Comparison of ENCODE assay signal across 16 mouse cellular contexts in genomic region chr7:112810752-112811151, GRCm38 (mm10).
DNase-seq lines count a peak whose midpoint lies in the region; ATAC-seq and TF ChIP-seq lines count a peak whose summit lies in the region.
"Had no signal": no experiment of that assay in that cellular context is flagged by ENCODE, and none has a peak within 500 bp of the region (broad histone marks: within the 10 kb centered on the region; RNA-seq: fewer than 3 reads in every experiment).

No protein-coding gene starts in this region.

- no peaks in the 10 kb centered on the region for H3K9me3 ChIP-seq in forebrain, embryonic 10.5 days
- H3K9me3 ChIP-seq in forebrain, postnatal 0 days (ENCODE audit: low read length): no peaks in the 10 kb centered on the region
- H3K9me3 ChIP-seq in intestine, embryonic 14.5 days (ENCODE audit: control insufficient read depth, low read length): no peaks in the 10 kb centered on the region
- no peaks in the 10 kb centered on the region for H3K9me3 ChIP-seq in intestine, embryonic 16.5 days (ENCODE audit: control insufficient read depth, low read length)
- no peaks in the 10 kb centered on the region for H3K9me3 ChIP-seq in limb, embryonic 10.5 days (replicated peaks)

- intact Hi-C loops in left cerebral cortex, postnatal 36 days (cut with DNase I): no loop called here

- no peak for DNase-seq in forebrain, embryonic 10.5 days (ENCODE audit: extremely low spot score, low spot score)
- DNase-seq in forebrain, postnatal 0 days: no peak
- DNase-seq in intestine, embryonic 14.5 days (ENCODE audit: low spot score): no peak
- DNase-seq in lung, postnatal 4 days: peak; percentile 32 to 66
- no peak for DNase-seq in lung, postnatal 10 days
- DNase-seq in limb, embryonic 10.5 days (ENCODE audit: low spot score): no peak
- DNase-seq in left cerebral cortex, postnatal 36 days (ENCODE audit: low spot score in 2 of 2): no peak
- DNase-seq: cerebellum, postnatal 10 days; embryo, embryonic 11 days; heart, postnatal 14 days; kidney, postnatal 10 days; liver, postnatal 0 days; thymus, adult 2 months had no signal

- peaks cover 98% of the 10 kb centered on the region for H3K4me1 ChIP-seq in forebrain, embryonic 10.5 days
- H3K4me1 ChIP-seq in forebrain, postnatal 0 days (ENCODE audit: insufficient read depth): peaks cover 6% of the 10 kb centered on the region; the same call in 1 of the 2 replicates
- H3K4me1 ChIP-seq in intestine, embryonic 14.5 days (replicated peaks; ENCODE audit: control insufficient read depth, insufficient read depth, low read length): peaks cover 35% of the 10 kb centered on the region
- H3K4me1 ChIP-seq in intestine, embryonic 16.5 days (ENCODE audit: control insufficient read depth, insufficient read depth, low read length): peaks cover 24% of the 10 kb centered on the region
- H3K4me1 ChIP-seq in limb, embryonic 10.5 days: peaks cover 69% of the 10 kb centered on the region

- H3K36me3 ChIP-seq in forebrain, embryonic 10.5 days (replicated peaks): peaks cover 7% of the 10 kb centered on the region; the same call in 1 of the 2 replicates
- H3K36me3 ChIP-seq in forebrain, postnatal 0 days (ENCODE audit: insufficient read depth): no peaks in the 10 kb centered on the region
- H3K36me3 ChIP-seq in intestine, embryonic 14.5 days (ENCODE audit: control insufficient read depth, insufficient read depth, low read length): no peaks in the 10 kb centered on the region
- no peaks in the 10 kb centered on the region for H3K36me3 ChIP-seq in intestine, embryonic 16.5 days (ENCODE audit: control insufficient read depth, insufficient read depth, low read length)
- H3K36me3 ChIP-seq in limb, embryonic 10.5 days: 0 out of 2 replicates have a peak, but pooled peaks cover 5% of the 10 kb centered on the region

- no peak overlapping the region for H3K4me2 ChIP-seq in forebrain, postnatal 0 days (ENCODE audit: low read depth)
- H3K4me2 ChIP-seq in intestine, embryonic 14.5 days (ENCODE audit: low read length): no peak overlapping the region
- no peak overlapping the region for H3K4me2 ChIP-seq in intestine, embryonic 16.5 days (ENCODE audit: low read depth, low read length)
- H3K4me2 ChIP-seq: heart, embryonic 11.5 days had no signal

- 36% methylated on average over 7 of the region's 7 CpGs for WGBS in forebrain, embryonic 10.5 days
- WGBS in forebrain, postnatal 0 days: 34% methylated on average over 7 of the region's 7 CpGs
- WGBS in intestine, embryonic 14.5 days: 38% methylated on average over 7 of the region's 7 CpGs
- 41% methylated on average over 7 of the region's 7 CpGs for WGBS in intestine, embryonic 16.5 days
- 38% methylated on average over 7 of the region's 7 CpGs for WGBS in limb, embryonic 10.5 days

- no peak for ATAC-seq in forebrain, postnatal 0 days
- ATAC-seq in intestine, embryonic 14.5 days (replicated peaks; ENCODE audit: low FRiP score, low TSS enrichment, low read depth): no peak
- ATAC-seq in intestine, embryonic 16.5 days: no peak
- ATAC-seq: inflammation-experienced regulatory T-cells, adult 6 months; liver, postnatal 0 days had no signal

- no peak for TF ChIP-seq CTCF in forebrain, postnatal 0 days (IDR thresholded peaks at IDR 0.05; ENCODE audit: low read depth)

- H3K27ac ChIP-seq in forebrain, embryonic 10.5 days: peak overlapping the region; percentile 65
- no peak overlapping the region for H3K27ac ChIP-seq in forebrain, postnatal 0 days (ENCODE audit: low read depth, low read length)
- 0 out of 2 replicates have a peak overlapping the region, but pooled peaks have one; percentile 14 for H3K27ac ChIP-seq in intestine, embryonic 14.5 days (ENCODE audit: low read depth)
- no peak overlapping the region; the same call in 1 of the 2 replicates for H3K27ac ChIP-seq in intestine, embryonic 16.5 days (ENCODE audit: low read length)
- 0 out of 2 replicates have a peak overlapping the region, but pooled peaks have one; percentile 7 for H3K27ac ChIP-seq in limb, embryonic 10.5 days

- H3K27me3 ChIP-seq in forebrain, embryonic 10.5 days (ENCODE audit: poor library complexity, severe bottlenecking): no peaks in the 10 kb centered on the region
- H3K27me3 ChIP-seq in forebrain, postnatal 0 days (ENCODE audit: insufficient read depth, low read length): no peaks in the 10 kb centered on the region
- H3K27me3 ChIP-seq in intestine, embryonic 14.5 days (replicated peaks; ENCODE audit: control insufficient read depth, insufficient read depth, low read length): no peaks in the 10 kb centered on the region
- H3K27me3 ChIP-seq in intestine, embryonic 16.5 days (replicated peaks; ENCODE audit: control insufficient read depth, insufficient read depth, low read length): no peaks in the 10 kb centered on the region
- H3K27me3 ChIP-seq in limb, embryonic 10.5 days (ENCODE audit: low read depth, poor library complexity, severe bottlenecking): no peaks in the 10 kb centered on the region

- H3K9ac ChIP-seq in forebrain, postnatal 0 days: no peak overlapping the region
- H3K9ac ChIP-seq in intestine, embryonic 14.5 days (ENCODE audit: low read length): no peak overlapping the region
- no peak overlapping the region for H3K9ac ChIP-seq in intestine, embryonic 16.5 days (ENCODE audit: low read depth, low read length)
- H3K9ac ChIP-seq: liver, postnatal 0 days had no signal

- H3K4me3 ChIP-seq in forebrain, embryonic 10.5 days: no peak overlapping the region
- H3K4me3 ChIP-seq in forebrain, postnatal 0 days (ENCODE audit: low read depth, low read length): no peak overlapping the region
- no peak overlapping the region for H3K4me3 ChIP-seq in intestine, embryonic 14.5 days (ENCODE audit: low read depth, low read length)
- no peak overlapping the region for H3K4me3 ChIP-seq in intestine, embryonic 16.5 days (ENCODE audit: low read length)
- H3K4me3 ChIP-seq in limb, embryonic 10.5 days: no peak overlapping the region

Comparison
In these comparisons a context has a peak if more than half of its experiments do, and no peak if none do; other contexts are left out.
1. DNase-seq: peak in lung, postnatal 4 days (2 of 2); none in forebrain, embryonic 10.5 days (single experiment), forebrain, postnatal 0 days (single experiment), intestine, embryonic 14.5 days (single experiment), lung, postnatal 10 days (single experiment), limb, embryonic 10.5 days (single experiment) and left cerebral cortex, postnatal 36 days (0 of 2).
2. H3K27ac ChIP-seq: peak in forebrain, embryonic 10.5 days (single experiment), intestine, embryonic 14.5 days (single experiment) and limb, embryonic 10.5 days (single experiment); none in forebrain, postnatal 0 days (single experiment) and intestine, embryonic 16.5 days (single experiment).